Mouse (Mus musculus) stomach, embryonic 16.5 days (tissue): ENCODE measurements at regions not wholly inside any gene's neighbourhood (a gene's known extent, or its start where the extent isn't known, plus 50 kb on each side); places are given as distances from the start of the nearest gene placed in this dataset.

Experiments
- ATAC-seq: fragments of 200-750 bp; cut with Nextera tagmentation; 2 replicates; pipeline ENCODE4 v1.8.0; 2017; ENCODE audit warnings: moderate number of reproducible peaks, moderate TSS enrichment; ENCODE audit not compliant: insufficient read depth, low FRiP score
- H3K27ac ChIP-seq: fragments of 300-500 bp; sonication (generic); 2 replicates; pipeline ENCODE4 v1.5.1; 2014; ENCODE audit warnings: low read length
- H3K27me3 ChIP-seq: fragments of 300-500 bp; sonication (generic); 2 replicates; pipeline ENCODE4 v1.6.1; 2014; ENCODE audit warnings: low read length, control low read depth, mixed read lengths; ENCODE audit not compliant: control insufficient read depth, insufficient read depth
- H3K36me3 ChIP-seq: fragments of 300-500 bp; sonication (generic); 2 replicates; pipeline ENCODE4 v1.6.1; 2014; ENCODE audit warnings: low read length; ENCODE audit not compliant: control insufficient read depth, insufficient read depth
- H3K4me1 ChIP-seq: fragments of 300-500 bp; sonication (generic); 2 replicates; pipeline ENCODE4 v1.6.1; 2014; ENCODE audit warnings: low read length, control low read depth, mixed read lengths; ENCODE audit not compliant: control insufficient read depth, insufficient read depth
- H3K4me2 ChIP-seq: fragments of 300-500 bp; sonication (generic); 2 replicates; pipeline ENCODE4 v1.6.1; 2014; ENCODE audit warnings: low read depth, low read length, mixed read lengths
- H3K4me3 ChIP-seq: fragments of 300-500 bp; sonication (generic); replicated peaks from 2 replicates; pipeline ENCODE4 v1.5.1; 2014; ENCODE audit warnings: mild to moderate bottlenecking, low read length
- H3K9ac ChIP-seq: fragments of 300-500 bp; sonication (generic); 2 replicates; pipeline ENCODE4 v1.6.1; 2014; ENCODE audit warnings: low read length
- H3K9me3 ChIP-seq: fragments of 300-500 bp; sonication (generic); replicated peaks from 2 replicates; pipeline ENCODE4 v1.6.1; 2016; ENCODE audit warnings: low read length, control low read depth; ENCODE audit not compliant: control insufficient read depth
- WGBS: fragments of 180-500 bp; shearing (Covaris S2); extraction: QIAGEN DNeasy Blood & Tissue Kit; methylation state at CpG from one replicate; pipeline ENCODE4 v1.1.7; 2014; 5-methylcytosine and 5-hydroxymethylcytosine counted together

DNA sequence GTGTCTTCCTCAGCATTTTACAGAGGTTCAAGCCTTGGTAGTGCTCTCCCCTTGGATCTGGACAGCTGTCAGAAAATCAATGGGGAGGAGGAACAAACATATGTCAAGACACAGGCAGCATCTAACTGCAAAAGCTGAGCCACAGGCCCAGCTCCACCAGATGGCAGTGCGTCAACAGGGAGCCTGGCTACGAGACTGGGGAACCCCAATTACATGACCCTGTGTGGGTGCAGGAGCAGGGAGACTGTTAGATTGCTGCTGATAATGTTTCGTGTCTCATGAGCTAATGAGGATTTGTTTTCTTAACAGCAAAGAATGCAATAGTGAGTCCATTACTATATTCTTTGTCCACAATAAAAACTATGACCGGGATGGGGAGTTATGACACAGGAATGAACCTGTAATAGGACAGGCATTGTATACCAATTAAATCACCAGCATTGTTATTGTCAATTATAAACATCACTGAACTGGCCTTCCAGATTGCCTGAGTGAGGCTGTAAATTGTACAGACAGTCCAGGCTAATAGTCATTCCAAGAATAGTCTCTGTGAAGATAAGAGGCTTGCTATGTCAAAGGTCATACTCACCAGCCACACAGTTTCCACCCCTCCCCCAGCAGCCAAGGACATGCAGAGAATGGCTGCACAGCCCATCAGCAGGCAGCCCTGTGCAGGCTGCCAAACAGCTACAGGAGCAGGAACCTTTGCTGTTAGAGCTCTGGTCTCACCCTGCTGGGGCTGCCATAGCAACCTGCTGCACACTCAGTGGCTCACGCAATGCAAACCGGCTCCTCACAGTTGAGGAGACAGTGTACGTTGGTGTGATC lies 58.8 kb upstream of the Barx2 start:
- ATAC-seq = peak; percentile 85
- Histone ChIP-seq H3K4me2 (no peak overlapping the region), H3K27ac (no peak overlapping the region)

DNA sequence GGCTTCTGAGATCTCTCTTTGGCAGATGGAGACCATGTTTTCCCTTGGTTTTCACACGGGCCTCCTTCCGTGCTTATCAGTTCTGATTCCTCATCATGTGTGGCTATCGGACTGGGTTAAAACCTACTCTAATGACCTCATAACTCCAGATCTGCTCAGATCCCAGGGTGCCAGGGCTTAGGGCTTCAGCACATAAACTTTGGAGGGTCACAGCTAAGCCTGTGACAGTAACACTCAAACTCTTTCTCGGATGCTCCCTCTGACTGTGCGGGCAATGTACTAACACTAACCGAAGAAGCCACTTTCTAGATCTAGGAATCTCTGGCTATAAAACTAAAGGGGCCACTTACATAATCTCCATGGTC lies 59.3 kb upstream of the Barx2 start:
- Histone ChIP-seq H3K36me3 (no peaks in the 10 kb centered on the region), H3K27me3 (no peaks in the 10 kb centered on the region), H3K27ac (no peak overlapping the region), H3K9ac (no peak overlapping the region), H3K9me3 (no peaks in the 10 kb centered on the region), H3K4me2 (no peak overlapping the region), H3K4me1 (peaks cover 3% of the 10 kb centered on the region; the same call in 1 of the 2 replicates), H3K4me3 (no peak overlapping the region)
- ATAC-seq = no peak
- 52% methylated on average over 6 of the region's 6 CpGs for WGBS

More for the DNA sequence above, 58.8 kb upstream of the Barx2 start:
- H3K4me3 ChIP-seq = no peak overlapping the region
- no peaks in the 10 kb centered on the region for H3K9me3 ChIP-seq
- peaks cover 3% of the 10 kb centered on the region; the same call in 1 of the 2 replicates for H3K4me1 ChIP-seq
- H3K36me3 ChIP-seq = no peaks in the 10 kb centered on the region
- 11% methylated on average over 7 of the region's 7 CpGs for WGBS
- H3K27me3 ChIP-seq = no peaks in the 10 kb centered on the region
- no peak overlapping the region for H3K9ac ChIP-seq

DNA sequence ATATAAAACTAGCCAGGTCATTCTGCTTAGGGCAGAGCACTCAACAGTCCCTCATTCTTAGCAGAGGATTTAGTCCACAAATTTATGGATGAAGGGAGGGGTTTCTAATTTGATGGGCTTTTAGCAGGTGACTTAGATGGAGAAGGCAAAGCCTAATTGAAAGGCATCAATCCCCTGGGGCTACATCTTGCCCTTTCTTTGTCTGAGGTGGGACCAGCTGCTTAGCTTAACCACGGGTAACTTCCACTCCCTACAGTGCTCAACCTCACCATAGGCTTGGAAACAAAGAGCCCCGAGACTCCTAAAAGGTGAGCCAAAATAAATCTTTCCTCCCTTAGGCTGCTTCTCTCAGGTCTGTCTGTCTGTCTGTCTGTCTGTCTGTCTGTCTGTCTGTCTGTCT lies 62.9 kb upstream of the Barx2 start:
- H3K4me2 ChIP-seq = no peak overlapping the region
- H3K36me3 ChIP-seq = no peaks in the 10 kb centered on the region
- H3K27me3 ChIP-seq = no peaks in the 10 kb centered on the region
- no peak overlapping the region for H3K4me3 ChIP-seq
- H3K4me1 ChIP-seq = peaks cover 3% of the 10 kb centered on the region; the same call in 1 of the 2 replicates
- H3K27ac ChIP-seq = no peak overlapping the region
- H3K9me3 ChIP-seq = 0 out of 2 replicates have a peak, but pooled peaks cover 4% of the 10 kb centered on the region
- no peak overlapping the region for H3K9ac ChIP-seq
- ATAC-seq = no peak
- 67% methylated on average over 2 of the region's 2 CpGs for WGBS

DNA sequence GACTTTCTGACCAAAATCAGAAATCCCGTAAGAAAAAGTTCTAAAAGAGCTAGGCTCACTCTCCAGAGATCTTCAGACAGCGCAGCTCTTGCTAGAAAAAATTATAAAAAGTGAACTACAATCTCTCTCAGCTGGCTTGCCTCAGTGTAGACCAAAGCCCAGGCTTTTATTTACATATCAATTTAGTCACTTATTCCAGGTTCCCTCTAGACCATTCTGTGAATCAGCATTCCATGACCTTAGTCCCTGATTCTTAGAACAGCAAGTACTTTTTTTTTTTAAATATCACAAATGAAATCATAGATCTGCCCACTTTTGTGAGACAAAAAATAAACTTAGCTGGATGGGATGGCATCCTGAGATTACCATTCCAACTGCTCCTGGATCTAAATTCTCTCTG lies 64.8 kb upstream of the Barx2 start:
- Histone ChIP-seq H3K27me3 (no peaks in the 10 kb centered on the region), H3K27ac (no peak overlapping the region), H3K36me3 (no peaks in the 10 kb centered on the region), H3K4me3 (no peak overlapping the region), H3K9ac (no peak overlapping the region), H3K4me2 (no peak overlapping the region), H3K4me1 (no peaks in the 10 kb centered on the region), H3K9me3 (0 out of 2 replicates have a peak, but pooled peaks cover 4% of the 10 kb centered on the region)
- no peak for ATAC-seq
- 98% methylated on average over 2 of the region's 2 CpGs for WGBS

DNA sequence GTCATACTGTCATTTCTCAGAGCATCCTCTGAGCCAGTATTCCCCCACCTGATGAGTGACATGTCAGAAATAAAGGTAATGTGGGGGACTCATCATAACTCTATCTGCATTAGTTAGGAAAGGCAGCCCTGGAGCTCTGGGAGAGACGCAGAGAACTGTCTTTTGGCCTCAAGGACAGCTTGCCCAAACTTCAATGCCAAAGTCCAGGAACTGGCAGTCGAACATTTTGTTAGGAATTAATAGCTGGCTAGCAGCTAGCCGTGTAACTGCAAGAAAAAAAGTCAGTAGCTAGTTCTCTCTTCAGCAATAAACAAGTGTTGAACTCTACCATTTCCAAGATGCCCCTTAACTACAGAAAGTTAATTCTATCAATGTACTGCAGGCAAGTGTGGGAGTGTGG lies 65.9 kb upstream of the Barx2 start:
- Histone ChIP-seq H3K27me3 (no peaks in the 10 kb centered on the region), H3K27ac (no peak overlapping the region), H3K9me3 (0 out of 2 replicates have a peak, but pooled peaks cover 4% of the 10 kb centered on the region), H3K36me3 (no peaks in the 10 kb centered on the region), H3K4me2 (no peak overlapping the region), H3K4me3 (no peak overlapping the region), H3K4me1 (no peaks in the 10 kb centered on the region), H3K9ac (no peak overlapping the region)
- ATAC-seq = no peak
- 82% methylated on average over 3 of the region's 3 CpGs for WGBS

DNA sequence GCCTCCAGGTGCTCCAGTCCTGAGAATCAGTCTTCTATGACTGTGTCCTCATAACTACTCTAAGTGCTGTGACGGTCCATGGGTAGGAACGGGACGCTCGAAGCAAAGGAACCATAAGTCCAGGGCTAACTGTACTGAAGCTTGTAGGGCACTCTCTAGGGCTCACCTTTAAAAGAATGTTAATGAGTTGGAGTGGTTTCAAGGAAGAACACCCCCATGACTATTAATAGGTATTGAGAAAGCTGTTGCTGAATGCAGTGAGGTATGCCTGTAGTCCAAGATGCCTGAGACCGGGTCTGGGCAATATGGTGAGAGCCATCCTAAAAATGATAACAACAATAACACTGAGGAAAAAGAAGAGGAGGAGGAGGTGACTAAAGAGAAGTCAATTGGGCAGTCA lies 67.2 kb upstream of the Barx2 start:
- Histone ChIP-seq H3K36me3 (no peaks in the 10 kb centered on the region), H3K4me2 (no peak overlapping the region), H3K4me3 (no peak overlapping the region), H3K27ac (no peak overlapping the region), H3K9me3 (0 out of 2 replicates have a peak, but pooled peaks cover 4% of the 10 kb centered on the region), H3K27me3 (no peaks in the 10 kb centered on the region), H3K4me1 (no peaks in the 10 kb centered on the region), H3K9ac (no peak overlapping the region)
- no peak for ATAC-seq
- WGBS = 94% methylated on average over 5 of the region's 5 CpGs

DNA sequence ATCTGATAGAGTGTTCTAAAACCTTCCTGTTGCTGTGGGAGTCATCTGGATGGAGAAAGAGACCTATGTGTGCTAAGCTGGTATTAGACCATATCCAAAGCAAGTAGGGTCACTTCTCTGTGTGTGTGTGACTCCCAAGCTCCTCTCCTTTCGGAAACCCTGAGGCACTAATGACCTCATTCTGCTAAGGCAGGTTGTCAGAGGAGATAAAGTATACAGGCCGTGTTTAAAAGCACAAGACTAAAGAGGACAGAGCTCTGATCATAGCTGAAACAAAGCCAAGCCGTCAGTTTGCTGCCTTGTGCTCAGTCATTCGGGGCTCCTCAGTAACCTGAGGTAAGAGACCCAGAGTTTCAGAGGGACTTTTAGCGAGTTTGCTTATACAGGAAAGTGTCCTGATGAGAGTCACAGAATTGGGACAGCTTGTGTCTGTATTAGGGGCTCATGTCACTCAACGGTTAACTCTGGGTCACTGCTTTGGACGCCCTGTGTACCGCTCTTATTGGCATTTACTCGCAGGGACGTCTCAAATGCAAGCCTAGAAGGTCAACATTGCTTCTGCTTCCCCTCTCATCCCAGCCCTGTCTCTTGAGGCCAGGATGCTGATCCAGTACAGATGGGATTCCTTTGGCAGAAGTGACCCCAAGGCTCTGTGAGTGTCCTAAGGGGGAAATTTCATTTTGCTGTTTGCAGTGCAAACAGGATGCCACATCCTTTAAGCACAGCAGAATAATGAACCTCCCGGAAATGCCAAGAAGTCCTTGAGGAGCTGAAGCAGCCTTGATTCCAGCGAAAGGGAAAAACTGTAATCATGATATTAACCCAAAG lies 70.7 kb upstream of the Barx2 start:
- H3K27ac ChIP-seq = no peak overlapping the region
- no peak for ATAC-seq
- H3K4me3 ChIP-seq = no peak overlapping the region
- no peaks in the 10 kb centered on the region for H3K27me3 ChIP-seq
- H3K4me2 ChIP-seq = no peak overlapping the region
- no peaks in the 10 kb centered on the region for H3K4me1 ChIP-seq
- H3K9ac ChIP-seq = no peak overlapping the region
- no peaks in the 10 kb centered on the region for H3K9me3 ChIP-seq
- no peaks in the 10 kb centered on the region for H3K36me3 ChIP-seq
- WGBS = 45% methylated on average over 12 of the region's 12 CpGs

DNA sequence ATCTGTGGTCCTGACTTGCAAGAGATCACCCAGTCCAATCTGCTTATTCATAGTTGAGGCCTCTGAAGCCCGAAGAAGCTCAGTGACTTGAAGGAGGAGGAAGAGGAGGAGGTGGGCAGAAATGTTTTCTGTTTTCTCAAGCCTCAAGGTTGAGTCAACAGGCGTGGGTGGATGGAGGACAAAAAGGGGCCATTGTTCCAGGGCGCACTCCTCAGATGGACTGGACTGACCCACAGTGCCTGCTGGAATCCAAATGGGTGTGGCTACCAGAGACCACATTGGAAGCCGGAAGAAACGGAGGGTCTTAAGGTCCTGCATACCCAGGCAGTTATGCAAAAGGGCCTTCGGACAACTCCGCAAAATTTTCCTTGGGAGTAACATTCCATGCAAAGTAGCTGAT lies 75.6 kb upstream of the Barx2 start:
- no peak for ATAC-seq
- Histone ChIP-seq H3K4me2 (no peak overlapping the region), H3K27me3 (no peaks in the 10 kb centered on the region), H3K36me3 (no peaks in the 10 kb centered on the region), H3K4me3 (no peak overlapping the region), H3K27ac (no peak overlapping the region), H3K9me3 (no peaks in the 10 kb centered on the region), H3K9ac (no peak overlapping the region), H3K4me1 (no peaks in the 10 kb centered on the region; the same call in 1 of the 2 replicates)
- WGBS = 60% methylated on average over 7 of the region's 7 CpGs
